Mouse (Mus musculus): ENCODE measurements around the gene Ptprn2.

The Ptprn2 gene

GRCm38 (mm10) chr12:117257205-117257920 is 771.8 kb downstream of the Ptprn2 start:
- no peak for DNase-seq (ENCODE audit: low read depth, low spot score)

GRCm38 (mm10) chr12:117257921-117258497 is 772.5 kb downstream of the Ptprn2 start:
- DNase-seq (ENCODE audit: low read depth, low spot score) = no peak

- DNase-seq (ENCODE audit: low read depth, low spot score) = no peak
Observed at GRCm38 (mm10) chr12:117260391-117261164, 775.1 kb downstream of the Ptprn2 start.

- DNase-seq (ENCODE audit: low read depth, low spot score) = no peak
Observed at GRCm38 (mm10) chr12:117261165-117261440, 775.6 kb downstream of the Ptprn2 start.

- no peak for DNase-seq (ENCODE audit: low read depth, low spot score)
Observed at GRCm38 (mm10) chr12:117262003-117262402, 776.5 kb downstream of the Ptprn2 start.

GRCm38 (mm10) chr12:117263081-117263480 is 777.6 kb downstream of the Ptprn2 start:
- DNase-seq (ENCODE audit: low read depth, low spot score) = no peak

GRCm38 (mm10) chr12:117265211-117265610 is 779.7 kb downstream of the Ptprn2 start:
- DNase-seq (ENCODE audit: low read depth, low spot score) = no peak

- DNase-seq (ENCODE audit: low read depth, low spot score) = no peak
Observed at GRCm38 (mm10) chr12:117268543-117269172, 783.1 kb downstream of the Ptprn2 start.

- DNase-seq (ENCODE audit: low read depth, low spot score) = no peak
Observed at GRCm38 (mm10) chr12:117269310-117269709, 783.8 kb downstream of the Ptprn2 start.

GRCm38 (mm10) chr12:117270199-117270598 is 784.7 kb downstream of the Ptprn2 start:
- DNase-seq (ENCODE audit: low read depth, low spot score) = no peak

GRCm38 (mm10) chr12:117273166-117273565 is 787.6 kb downstream of the Ptprn2 start:
- no peak for DNase-seq (ENCODE audit: low read depth, low spot score)

- DNase-seq (ENCODE audit: low read depth, low spot score) = no peak
Observed at GRCm38 (mm10) chr12:117274576-117274975, 789.1 kb downstream of the Ptprn2 start.

- no peak for DNase-seq (ENCODE audit: low read depth, low spot score)
Observed at GRCm38 (mm10) chr12:117280790-117281189, 795.3 kb downstream of the Ptprn2 start.

GRCm38 (mm10) chr12:117282659-117283058 is 797.1 kb downstream of the Ptprn2 start:
- DNase-seq (ENCODE audit: low read depth, low spot score) = no peak

GRCm38 (mm10) chr12:117287456-117287855 is 801.9 kb downstream of the Ptprn2 start:
- no peak for DNase-seq (ENCODE audit: low read depth, low spot score)

GRCm38 (mm10) chr12:117291943-117292342 is 806.4 kb downstream of the Ptprn2 start:
- DNase-seq (ENCODE audit: low read depth, low spot score) = no peak

- DNase-seq (ENCODE audit: low read depth, low spot score) = no peak
Observed at GRCm38 (mm10) chr12:117296792-117297191, 811.3 kb downstream of the Ptprn2 start.

GRCm38 (mm10) chr12:117299084-117299483 is 813.6 kb downstream of the Ptprn2 start:
- DNase-seq (ENCODE audit: low read depth, low spot score) = no peak

GRCm38 (mm10) chr12:117304751-117305624 is 819.5 kb downstream of the Ptprn2 start:
- DNase-seq (ENCODE audit: low read depth, low spot score) = no peak

- DNase-seq (ENCODE audit: low read depth, low spot score) = no peak
Observed at GRCm38 (mm10) chr12:117305625-117306105, 820.1 kb downstream of the Ptprn2 start.

- DNase-seq (ENCODE audit: low read depth, low spot score) = no peak
Observed at GRCm38 (mm10) chr12:117312079-117312478, 826.6 kb downstream of the Ptprn2 start.
